Mouse (Mus musculus) retina, postnatal 7 days (tissue): ENCODE data around the gene Ncoa1.
A peak's percentile ranks its signal among the peaks of the same experiment; 100 is the strongest.
"Not testable (repeated sequence)": the region's sequence is repeated elsewhere in the genome, so short reads cannot be mapped to it uniquely, and the experiment has no call there.

ENCODE experiments used
- DNase-seq: peaks from one replicate; pipeline ENCODE4 v3.0.0-alpha.2; 2012; ENCODE audit warnings: low read depth, low spot score

Gene Ncoa1

GRCm38 (mm10) chr12:4313824-4314223 is 163.2 kb downstream of the Ncoa1 start:
- no peak for DNase-seq

DNA sequence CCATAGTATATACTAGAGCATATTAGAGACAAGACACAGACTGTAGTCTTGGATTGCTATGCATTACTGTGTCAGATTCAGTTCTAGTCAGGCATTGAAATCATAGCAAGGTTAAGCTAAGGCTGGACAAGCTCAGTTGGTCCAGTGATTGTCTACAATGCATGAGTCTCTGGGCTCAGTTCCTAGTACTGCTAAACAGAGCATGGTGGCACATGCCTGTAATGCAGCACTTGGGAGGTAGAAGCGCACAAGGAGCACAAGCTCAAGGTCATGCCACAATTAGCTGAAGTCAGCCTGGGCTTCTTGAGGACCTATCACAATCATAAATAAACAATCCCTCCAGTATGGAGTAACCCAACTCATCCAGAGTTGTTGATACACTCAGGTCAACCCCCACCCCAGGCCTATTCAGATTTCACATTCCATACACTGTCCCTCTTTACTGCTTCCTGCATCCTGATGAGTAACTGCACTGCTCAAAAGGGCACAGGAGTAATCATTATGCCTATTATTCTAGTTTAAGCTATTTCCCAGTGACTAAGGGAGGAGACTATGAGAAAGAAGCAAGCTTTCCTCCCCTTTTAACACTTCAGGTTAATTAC is 170.2 kb downstream of the Ncoa1 start:
- DNase-seq = no peak

- no peak for DNase-seq
Measured at GRCm38 (mm10) chr12:4299300-4299699, 177.7 kb downstream of the Ncoa1 start.

DNA sequence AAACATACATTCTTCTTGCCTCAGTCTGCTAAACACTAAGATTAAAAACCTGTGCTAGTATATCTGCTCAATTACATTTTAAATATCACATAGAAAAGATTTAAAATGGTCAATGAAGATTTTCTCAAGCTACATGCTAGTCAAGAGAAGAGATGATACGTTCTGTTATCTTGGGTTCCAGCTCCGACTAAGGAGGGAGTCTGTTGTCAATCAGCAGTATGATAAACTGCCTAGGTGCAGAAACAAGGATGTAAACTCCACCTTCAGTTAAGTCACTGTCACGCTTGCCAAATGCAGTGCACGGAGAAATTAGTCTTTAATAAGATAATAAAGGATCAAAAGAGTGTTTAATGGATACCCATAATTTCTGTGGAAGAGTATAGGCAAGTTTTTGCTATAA is 178.4 kb downstream of the Ncoa1 start:
- no peak for DNase-seq

- DNase-seq = no peak
Measured at GRCm38 (mm10) chr12:4295881-4296280, 181.1 kb downstream of the Ncoa1 start.

DNA sequence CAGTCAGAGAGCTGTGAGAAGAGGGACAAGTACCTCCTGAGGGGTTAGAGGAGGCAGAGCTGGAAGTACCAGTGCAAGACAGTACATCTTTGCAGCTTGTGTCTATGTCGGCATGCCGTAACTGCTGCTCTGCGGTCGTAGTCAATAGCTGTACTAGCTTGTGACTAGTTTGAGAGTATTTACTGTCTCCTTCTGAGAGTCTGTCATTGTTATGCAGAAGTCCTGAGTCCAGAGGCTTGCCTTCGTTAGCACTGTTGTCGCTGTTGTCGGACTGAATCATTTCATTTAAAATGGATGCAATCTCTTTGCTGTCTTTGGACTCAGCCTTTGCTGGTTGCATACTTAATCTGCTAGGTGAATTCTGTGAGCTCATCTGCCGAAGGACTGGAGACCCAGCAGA is 181.7 kb downstream of the Ncoa1 start:
- DNase-seq = no peak

GRCm38 (mm10) chr12:4293813-4294212 is 183.2 kb downstream of the Ncoa1 start:
- no peak for DNase-seq

- no peak for DNase-seq
Measured at GRCm38 (mm10) chr12:4285186-4285585, 191.8 kb downstream of the Ncoa1 start.

DNA sequence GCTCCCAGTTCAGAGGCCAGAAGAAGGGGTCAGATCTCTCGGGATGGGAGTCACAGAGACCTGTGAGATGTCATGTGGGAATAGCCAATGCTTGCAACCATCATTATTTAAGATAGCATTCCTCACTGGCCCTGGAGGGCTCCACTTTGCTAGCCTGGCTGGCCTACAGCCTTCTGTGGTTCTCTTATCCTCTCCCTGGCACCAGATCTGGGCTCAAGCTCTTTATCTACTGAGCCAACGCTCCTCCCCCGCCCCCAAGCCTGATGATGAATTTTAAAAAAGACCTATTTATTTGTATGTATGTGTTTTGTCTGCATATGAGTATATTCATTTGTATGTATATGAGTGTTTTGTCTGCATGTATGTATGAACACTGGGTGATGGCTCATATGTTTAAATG is 197.1 kb downstream of the Ncoa1 start:
- DNase-seq = no peak

DNA sequence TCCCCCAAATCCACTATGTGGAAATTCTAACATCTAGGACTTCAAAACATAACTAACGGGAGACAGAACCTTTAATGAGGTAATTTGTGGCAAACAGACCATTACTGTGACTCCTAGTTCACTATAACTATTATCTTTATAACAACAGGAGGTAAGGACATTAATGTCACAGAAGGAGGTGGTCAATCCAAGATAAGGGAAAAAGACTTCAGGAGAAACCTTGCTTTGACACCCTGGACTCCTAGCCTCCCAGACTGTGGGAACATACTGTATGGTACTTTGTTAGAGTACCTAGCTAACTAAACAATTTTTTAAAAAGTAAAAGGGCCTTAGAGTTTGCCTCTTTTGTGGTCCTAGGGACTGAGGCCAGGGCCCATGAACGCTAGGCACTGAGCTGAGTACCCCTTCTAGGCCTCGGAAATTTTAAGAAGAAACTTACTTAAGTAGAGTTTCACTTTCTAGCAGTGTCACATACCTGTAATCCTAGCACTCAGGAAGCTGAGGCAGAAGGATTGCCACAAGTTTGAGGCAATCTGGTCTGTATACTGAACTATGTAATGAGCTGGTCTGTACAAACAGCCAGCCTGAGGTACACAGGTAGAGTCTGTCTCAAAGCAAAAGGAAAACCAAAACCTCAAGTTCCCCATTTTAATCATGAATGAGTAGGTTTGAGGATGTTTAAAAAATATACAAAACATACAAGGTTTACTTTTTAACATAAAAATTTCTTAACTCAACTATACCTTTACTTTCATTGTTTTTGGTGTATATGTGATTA is 197.8 kb downstream of the Ncoa1 start:
- no peak for DNase-seq

GRCm38 (mm10) chr12:4271078-4271477 is 205.9 kb downstream of the Ncoa1 start:
- no peak for DNase-seq

GRCm38 (mm10) chr12:4267765-4268164 is 209.2 kb downstream of the Ncoa1 start:
- DNase-seq = no peak

GRCm38 (mm10) chr12:4252742-4253655 is 224.0 kb downstream of the Ncoa1 start:
- DNase-seq = no peak

DNA sequence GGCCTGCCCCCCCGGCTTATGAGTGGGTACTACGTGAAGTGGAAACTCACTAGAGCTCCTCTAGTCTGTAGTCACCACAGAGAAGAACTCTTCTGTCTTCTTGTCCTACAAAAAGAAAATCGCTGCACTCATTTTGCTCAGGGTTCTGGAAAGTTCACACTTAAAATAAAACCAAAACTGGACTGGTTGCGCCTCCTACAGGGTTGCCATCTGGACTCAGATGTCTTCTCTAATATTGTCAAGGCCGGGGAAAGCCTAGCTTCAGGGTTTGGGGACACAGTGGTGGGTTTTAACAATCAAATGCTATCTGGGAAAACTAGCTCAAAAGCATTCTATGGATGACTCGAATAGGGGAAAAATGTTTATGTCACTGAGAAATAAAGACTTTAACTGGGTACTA is 227.2 kb downstream of the Ncoa1 start:
- DNase-seq = no peak

DNA sequence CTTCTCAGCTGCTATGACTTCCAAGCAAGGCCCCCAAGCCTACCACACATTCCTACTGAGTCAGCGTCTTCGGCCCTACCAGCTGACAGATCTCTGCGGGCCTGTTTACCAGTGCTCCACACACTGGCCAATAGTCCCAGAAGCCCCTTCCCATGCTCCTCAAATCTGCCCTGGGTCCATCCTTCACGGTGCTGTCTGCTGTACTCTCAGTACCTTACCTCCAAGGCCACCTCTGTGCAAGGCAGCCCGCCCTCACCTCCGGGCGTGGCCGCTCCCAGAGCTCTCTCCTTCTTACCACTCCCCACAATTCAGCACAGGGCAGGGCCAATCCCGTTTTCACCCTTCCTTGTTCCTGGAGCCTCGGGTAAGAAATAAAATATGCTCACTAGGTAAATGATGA is 231.2 kb downstream of the Ncoa1 start:
- no peak for DNase-seq

DNA sequence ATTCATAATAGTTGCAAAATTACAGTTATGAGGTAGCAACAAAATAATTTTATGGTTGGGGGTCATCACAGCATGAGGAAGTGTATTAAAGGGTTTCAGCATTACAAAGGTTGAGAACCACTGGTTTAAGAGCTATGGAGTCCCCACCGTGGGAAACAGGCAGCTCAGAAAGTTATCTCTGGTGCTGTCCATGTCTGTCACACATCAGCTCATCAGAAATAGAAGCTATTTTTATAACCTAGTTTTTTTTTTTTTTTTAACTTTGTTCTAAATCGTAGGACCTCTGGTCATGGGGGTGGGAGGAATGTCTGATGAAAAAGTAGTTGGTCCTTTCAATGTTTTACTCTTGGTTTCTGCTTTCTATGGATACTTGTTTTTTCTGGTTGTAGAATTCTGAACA is 233.2 kb downstream of the Ncoa1 start:
- no peak for DNase-seq

- DNase-seq = not testable (repeated sequence)
Measured at GRCm38 (mm10) chr12:4240281-4240680, 236.7 kb downstream of the Ncoa1 start.

GRCm38 (mm10) chr12:4237481-4237880 is 239.5 kb downstream of the Ncoa1 start:
- no peak for DNase-seq

- DNase-seq = peak; percentile 91
Measured at GRCm38 (mm10) chr12:4233572-4234508, 243.1 kb downstream of the Ncoa1 start, which contains the start of the genes Ptrhd1 and Cenpo. TSS of gene Ptrhd1 (plus strand) at chr12:4234027. TSS of gene Cenpo (minus strand) at chr12:4234294.

DNA sequence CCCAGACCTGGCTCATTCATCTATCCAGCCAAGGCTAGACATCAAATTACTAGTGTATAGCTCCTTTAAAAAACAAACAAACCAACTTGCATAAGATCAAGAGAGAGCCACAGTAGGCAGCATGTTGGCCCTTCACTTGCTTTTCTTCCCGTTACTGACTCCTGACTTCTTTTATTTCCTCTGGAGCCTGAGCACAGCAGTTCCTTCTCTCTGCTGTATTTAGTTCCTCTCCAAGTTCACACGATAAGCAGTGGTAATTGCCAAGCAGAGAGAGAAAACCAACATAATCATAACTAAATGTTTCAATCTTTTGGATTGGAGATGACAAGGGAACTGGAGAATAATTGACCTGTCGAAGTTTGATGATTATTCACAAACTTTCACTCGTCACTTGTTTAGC is 244.2 kb downstream of the Ncoa1 start:
- DNase-seq = no peak

GRCm38 (mm10) chr12:4230156-4230555 is 246.8 kb downstream of the Ncoa1 start:
- DNase-seq = no peak
